Mouse (Mus musculus) bone marrow macrophage, adult 2 months (primary cell): ENCODE data around the gene Pwwp2b. TPM values are rescaled to one million over a fixed set of nuclear protein-coding genes. Genes with fewer than 3 reads are reported as not detected.

Experiments used
- H3K27ac ChIP-seq: 2 replicates; pipeline ENCODE4 v1.5.1; 2012; ENCODE audit warnings: low read depth, low read length; ENCODE audit not compliant: insufficient read depth
- H3K4me1 ChIP-seq: 2 replicates; pipeline ENCODE4 v1.6.1; 2012; ENCODE audit warnings: low read length; ENCODE audit not compliant: control insufficient read depth, insufficient read depth
- H3K4me3 ChIP-seq: 2 replicates; pipeline ENCODE4 v1.5.1; 2012; ENCODE audit warnings: mild to moderate bottlenecking, low read length, moderate library complexity; ENCODE audit not compliant: insufficient read depth
- CTCF ChIP-seq: IDR thresholded peaks from 2 replicates; pipeline ENCODE4 v1.5.1; 2012; ENCODE audit warnings: low read depth, mild to moderate bottlenecking, low read length, moderate library complexity
- POLR2A ChIP-seq: IDR thresholded peaks from 2 replicates; pipeline ENCODE4 v1.6.1; 2012; ENCODE audit warnings: mild to moderate bottlenecking, low read depth, low read length, borderline replicate concordance
- polyA plus RNA-seq: library from polyadenylated mRNA; stranded (reverse); fragments of >200 nt; gene quantifications from 2 replicates; pipeline ENCODE4 v1.2.4, GENCODE M21; 2012; ENCODE audit not compliant: missing spikeins, insufficient read depth, insufficient read length

Pwwp2b gene
- polyA plus RNA-seq, 1 experiment = 13.0 TPM

- no peak overlapping the region for H3K27ac ChIP-seq
- H3K4me1 ChIP-seq = 0 out of 2 replicates have a peak, but pooled peaks cover 2% of the 10 kb centered on the region
Measured at GRCm38 (mm10) chr7:139308140-139308895, 60.0 kb downstream of the Pwwp2b start.

GRCm38 (mm10) chr7:139309106-139309505, 60.8 kb downstream of the Pwwp2b start:
- Histone ChIP-seq H3K27ac (no peak overlapping the region), H3K4me3 (no peak overlapping the region), H3K4me1 (0 out of 2 replicates have a peak, but pooled peaks cover 2% of the 10 kb centered on the region)
- no peak for TF ChIP-seq CTCF
- TF ChIP-seq POLR2A = no peak

More at GRCm38 (mm10) chr7:139308140-139308895, 60.0 kb downstream of the Pwwp2b start:
- H3K4me3 ChIP-seq = no peak overlapping the region
- TF ChIP-seq CTCF (no peak), POLR2A (no peak)

- TF ChIP-seq POLR2A = no peak
- TF ChIP-seq CTCF = no peak
Measured at GRCm38 (mm10) chr7:139310487-139310951, 62.2 kb downstream of the Pwwp2b start.

GRCm38 (mm10) chr7:139312686-139313085, 64.4 kb downstream of the Pwwp2b start:
- TF ChIP-seq POLR2A (no peak), CTCF (no peak)
- Histone ChIP-seq H3K27ac (no peak overlapping the region), H3K4me3 (no peak overlapping the region)

More at GRCm38 (mm10) chr7:139310487-139310951, 62.2 kb downstream of the Pwwp2b start:
- H3K27ac ChIP-seq = no peak overlapping the region
- no peak overlapping the region for H3K4me3 ChIP-seq
- H3K4me1 ChIP-seq = peaks cover 5% of the 10 kb centered on the region; the same call in 1 of the 2 replicates

GRCm38 (mm10) chr7:139313413-139313812, 65.1 kb downstream of the Pwwp2b start:
- Histone ChIP-seq H3K4me1 (peaks cover 19% of the 10 kb centered on the region), H3K27ac (no peak overlapping the region), H3K4me3 (no peak overlapping the region)
- TF ChIP-seq POLR2A (no peak), CTCF (no peak)

More at GRCm38 (mm10) chr7:139312686-139313085, 64.4 kb downstream of the Pwwp2b start:
- H3K4me1 ChIP-seq = peaks cover 14% of the 10 kb centered on the region

GRCm38 (mm10) chr7:139314716-139315115, 66.4 kb downstream of the Pwwp2b start:
- H3K27ac ChIP-seq = no peak overlapping the region
- H3K4me1 ChIP-seq = peaks cover 17% of the 10 kb centered on the region
- TF ChIP-seq POLR2A (no peak), CTCF (no peak)
- no peak overlapping the region for H3K4me3 ChIP-seq

GRCm38 (mm10) chr7:139319006-139319411, 70.7 kb downstream of the Pwwp2b start:
- Histone ChIP-seq H3K27ac (no peak overlapping the region), H3K4me3 (no peak overlapping the region), H3K4me1 (peaks cover 17% of the 10 kb centered on the region)
- TF ChIP-seq CTCF = no peak
- no peak for TF ChIP-seq POLR2A

Other genes with a start within 250 kb of the Pwwp2b start
- gene Dpysl4, start 162.5 kb upstream of the Pwwp2b start, polyA plus RNA-seq = not detected in 2 replicates
- 4.6 and 8.9 TPM in 2 replicates for gene Lrrc27, start 35.5 kb upstream of the Pwwp2b start, polyA plus RNA-seq
- not detected in 2 replicates for gene Stk32c, start 35.2 kb upstream of the Pwwp2b start, polyA plus RNA-seq
- gene Inpp5a, start 140.6 kb downstream of the Pwwp2b start, polyA plus RNA-seq = 16.2 and 17.8 TPM in 2 replicates